Mouse (Mus musculus): Measurements from ENCODE around the gene Tmem219. TPM values are rescaled to one million over a fixed set of nuclear protein-coding genes. Genes with fewer than 3 reads are reported as not detected.

Gene Tmem219
- polyA plus RNA-seq, 1 experiment from 2014 or later, result 51.9 TPM

- Histone ChIP-seq H3K4me3 (replicated peaks; ENCODE audit: low read depth, low read length) (no peak overlapping the region), H3K9me3 (replicated peaks; ENCODE audit: low read length) (no peaks in the 10 kb centered on the region), H3K4me2 (ENCODE audit: low read length) (no peak overlapping the region), H3K4me1 (replicated peaks; ENCODE audit: insufficient read depth, low read length) (no peaks in the 10 kb centered on the region), H3K27me3 (ENCODE audit: insufficient read depth, low read length) (no peaks in the 10 kb centered on the region), H3K9ac (ENCODE audit: low read depth, low read length) (no peak overlapping the region), H3K36me3 (ENCODE audit: insufficient read depth, low read length) (peaks cover 92% of the 10 kb centered on the region), H3K27ac (no peak overlapping the region)
- 98% methylated on average over 2 of the region's 2 CpGs for WGBS
- no peak for DNase-seq (ENCODE audit: low spot score)
- TF ChIP-seq CTCF (IDR thresholded peaks at IDR 0.05; ENCODE audit: low read depth), result no peak
- no peak; the same call in 1 of the 2 replicates for ATAC-seq (replicated peaks; ENCODE audit: low FRiP score, low read depth)
These were observed 52.2 kb downstream of the Tmem219 start for GRCm38 (mm10) chr7:126870520-126870891.

DNA sequence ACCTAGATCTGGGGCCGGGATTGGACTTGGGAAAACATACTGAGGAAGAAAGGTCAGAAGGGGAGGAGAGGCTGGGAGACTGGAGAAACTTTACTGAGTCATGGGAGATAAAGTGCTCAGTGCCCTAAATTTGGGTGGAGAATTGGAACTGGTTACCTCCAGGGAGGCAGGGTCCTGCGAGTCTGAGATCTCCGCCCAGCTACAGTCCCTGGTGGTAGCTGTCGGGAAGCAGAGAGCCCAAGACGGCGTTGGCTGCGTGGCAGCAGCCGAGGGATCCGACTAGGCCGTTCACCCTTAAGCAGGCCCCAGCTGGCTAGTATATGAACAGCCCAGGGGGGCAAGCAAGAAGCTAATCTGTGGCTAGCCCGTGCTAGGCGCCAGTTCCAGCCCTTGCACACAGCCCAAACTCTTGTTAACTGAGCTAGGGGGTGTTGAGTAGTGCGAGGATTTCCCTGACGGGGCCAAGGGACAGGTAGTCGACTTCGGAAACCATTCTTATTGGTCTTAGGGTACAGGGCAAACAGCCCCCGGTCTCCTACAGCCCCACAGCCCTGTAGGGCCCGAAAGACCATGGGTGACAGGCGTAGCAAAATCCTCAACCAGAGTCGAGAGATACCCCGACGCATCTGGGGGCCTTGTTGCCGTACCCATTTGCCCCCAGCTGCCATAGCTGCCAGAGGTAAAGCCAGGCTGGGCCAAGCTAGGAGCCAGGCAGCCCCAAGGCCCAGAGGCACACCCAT is 52.8 kb downstream of the Tmem219 start:
- H3K4me1 ChIP-seq (replicated peaks; ENCODE audit: insufficient read depth, low read length), result no peaks in the 10 kb centered on the region
- peaks cover 91% of the 10 kb centered on the region for H3K36me3 ChIP-seq (ENCODE audit: insufficient read depth, low read length)
- no peak overlapping the region for H3K4me2 ChIP-seq (ENCODE audit: low read length)
- no peak overlapping the region for H3K27ac ChIP-seq
- no peaks in the 10 kb centered on the region for H3K27me3 ChIP-seq (ENCODE audit: insufficient read depth, low read length)
- no peak for DNase-seq (ENCODE audit: low spot score)
- WGBS, result 89% methylated on average over 23 of the region's 23 CpGs
- ATAC-seq (replicated peaks; ENCODE audit: low FRiP score, low read depth), result no peak
- H3K9ac ChIP-seq (ENCODE audit: low read depth, low read length), result no peak overlapping the region
- H3K9me3 ChIP-seq (replicated peaks; ENCODE audit: low read length), result no peaks in the 10 kb centered on the region
- no peak overlapping the region for H3K4me3 ChIP-seq (replicated peaks; ENCODE audit: low read depth, low read length)
- no peak for TF ChIP-seq CTCF (IDR thresholded peaks at IDR 0.05; ENCODE audit: low read depth)

- Histone ChIP-seq H3K27me3 (ENCODE audit: insufficient read depth, low read length) (no peaks in the 10 kb centered on the region), H3K36me3 (ENCODE audit: insufficient read depth, low read length) (peaks cover 80% of the 10 kb centered on the region), H3K27ac (no peak overlapping the region), H3K9me3 (replicated peaks; ENCODE audit: low read length) (no peaks in the 10 kb centered on the region), H3K4me3 (replicated peaks; ENCODE audit: low read depth, low read length) (no peak overlapping the region), H3K4me1 (replicated peaks; ENCODE audit: insufficient read depth, low read length) (peaks cover 3% of the 10 kb centered on the region; the same call in 1 of the 2 replicates), H3K4me2 (ENCODE audit: low read length) (no peak overlapping the region), H3K9ac (ENCODE audit: low read depth, low read length) (no peak overlapping the region)
- ATAC-seq (replicated peaks; ENCODE audit: low FRiP score, low read depth), result no peak
- TF ChIP-seq CTCF (IDR thresholded peaks at IDR 0.05; ENCODE audit: low read depth), result no peak
- 88% methylated on average over 12 of the region's 12 CpGs for WGBS
- no peak for DNase-seq (ENCODE audit: low spot score)
These were observed 54.7 kb downstream of the Tmem219 start for GRCm38 (mm10) chr7:126868003-126868402.

- no peak for TF ChIP-seq CTCF (IDR thresholded peaks at IDR 0.05; ENCODE audit: low read depth)
- ATAC-seq (replicated peaks; ENCODE audit: low FRiP score, low read depth), result no peak
- Histone ChIP-seq H3K4me2 (ENCODE audit: low read length) (no peak overlapping the region), H3K27me3 (ENCODE audit: insufficient read depth, low read length) (no peaks in the 10 kb centered on the region), H3K4me3 (replicated peaks; ENCODE audit: low read depth, low read length) (no peak overlapping the region), H3K4me1 (replicated peaks; ENCODE audit: insufficient read depth, low read length) (peaks cover 8% of the 10 kb centered on the region; the same call in 1 of the 2 replicates), H3K27ac (no peak overlapping the region), H3K9me3 (replicated peaks; ENCODE audit: low read length) (no peaks in the 10 kb centered on the region), H3K36me3 (ENCODE audit: insufficient read depth, low read length) (peaks cover 75% of the 10 kb centered on the region), H3K9ac (ENCODE audit: low read depth, low read length) (no peak overlapping the region)
- DNase-seq (ENCODE audit: low spot score), result no peak
- 96% methylated on average over 2 of the region's 2 CpGs for WGBS
These were observed 55.2 kb downstream of the Tmem219 start for GRCm38 (mm10) chr7:126867534-126867933.

DNA sequence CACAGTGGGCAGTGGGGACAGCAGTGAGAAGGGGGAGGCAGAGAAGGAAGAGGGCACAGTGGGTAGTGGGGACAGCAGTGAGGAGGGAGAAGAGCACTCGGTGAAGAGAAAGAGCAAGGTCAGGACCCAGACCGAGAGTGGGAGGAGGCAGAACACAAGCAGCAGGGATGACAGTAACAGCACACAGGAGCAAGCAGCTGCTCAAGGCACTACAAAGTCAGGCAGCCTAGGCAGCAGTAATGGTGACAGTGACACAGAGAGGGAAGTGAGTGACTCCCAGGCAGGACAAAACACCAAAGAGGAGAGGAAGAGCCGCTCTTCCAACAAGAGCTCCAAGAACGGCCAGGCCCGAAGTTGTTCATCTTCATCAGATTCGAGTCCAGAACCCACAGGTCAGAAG is 58.9 kb downstream of the Tmem219 start:
- Histone ChIP-seq H3K4me1 (replicated peaks; ENCODE audit: insufficient read depth, low read length) (peaks cover 8% of the 10 kb centered on the region; the same call in 1 of the 2 replicates), H3K4me3 (replicated peaks; ENCODE audit: low read depth, low read length) (no peak overlapping the region), H3K27ac (no peak overlapping the region), H3K9me3 (replicated peaks; ENCODE audit: low read length) (no peaks in the 10 kb centered on the region), H3K36me3 (ENCODE audit: insufficient read depth, low read length) (peaks cover 41% of the 10 kb centered on the region), H3K9ac (ENCODE audit: low read depth, low read length) (peak overlapping the region; percentile 35), H3K4me2 (ENCODE audit: low read length) (peak overlapping the region; percentile 76), H3K27me3 (ENCODE audit: insufficient read depth, low read length) (no peaks in the 10 kb centered on the region)
- 47% methylated on average over 6 of the region's 6 CpGs for WGBS
- ATAC-seq (replicated peaks; ENCODE audit: low FRiP score, low read depth), result no peak
- no peak for TF ChIP-seq CTCF (IDR thresholded peaks at IDR 0.05; ENCODE audit: low read depth)
- DNase-seq (ENCODE audit: low spot score), result peak; percentile 19

DNA sequence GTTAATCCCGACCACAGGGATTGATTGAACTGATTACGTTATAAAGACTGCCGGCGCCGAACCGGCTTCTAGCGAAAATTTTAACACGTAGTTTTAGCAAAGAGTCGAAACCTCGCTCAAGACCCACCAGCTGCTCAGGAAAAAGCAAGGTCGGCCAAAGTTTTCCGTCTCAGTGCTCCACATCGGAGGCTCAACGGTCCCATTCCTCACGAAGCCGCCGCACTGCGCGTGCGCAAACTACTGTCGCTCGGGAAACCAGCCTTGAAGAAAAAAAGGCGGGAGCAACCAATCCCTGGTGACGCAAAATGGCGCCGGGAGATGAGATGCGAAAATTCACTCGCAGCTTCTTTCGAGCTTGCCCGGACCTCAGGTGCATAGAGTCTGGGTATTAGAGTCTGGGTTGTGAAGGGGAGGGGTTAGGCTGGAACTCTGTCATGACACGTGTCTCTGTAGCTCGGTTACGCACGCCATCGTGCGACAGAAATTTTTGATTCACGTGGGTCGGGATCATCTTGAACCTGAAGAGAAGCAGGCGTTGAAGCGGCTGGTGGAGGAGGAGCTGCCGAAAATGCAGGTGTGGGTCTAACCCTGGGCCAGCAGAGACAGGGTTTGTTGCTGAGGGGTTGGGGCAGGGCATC is 60.5 kb downstream of the Tmem219 start, which contains the start of gene Ino80e:
Ino80e (minus strand) TSS at position 231 of the 638 bp plus-strand sequence.
- H3K36me3 ChIP-seq (ENCODE audit: insufficient read depth, low read length), result peaks cover 32% of the 10 kb centered on the region
- peak within 1 kb of the TSS; percentile 76 for H3K4me2 ChIP-seq (ENCODE audit: low read length)
- H3K4me3 ChIP-seq (replicated peaks; ENCODE audit: low read depth, low read length), result peak within 1 kb of the TSS; percentile 51
- under 1% methylated on average over 41 of the region's 41 CpGs for WGBS
- H3K27ac ChIP-seq, result peak within 1 kb of the TSS; percentile 70
- peak; percentile 98 for DNase-seq (ENCODE audit: low spot score)
- peak within 1 kb of the TSS; percentile 61 for H3K9ac ChIP-seq (ENCODE audit: low read depth, low read length)
- no peak for TF ChIP-seq CTCF (IDR thresholded peaks at IDR 0.05; ENCODE audit: low read depth)
- no peaks in the 10 kb centered on the region for H3K9me3 ChIP-seq (replicated peaks; ENCODE audit: low read length)
- no peaks in the 10 kb centered on the region for H3K27me3 ChIP-seq (ENCODE audit: insufficient read depth, low read length)
- ATAC-seq (replicated peaks; ENCODE audit: low FRiP score, low read depth), result peak; percentile 68
- H3K4me1 ChIP-seq (replicated peaks; ENCODE audit: insufficient read depth, low read length), result peaks cover 8% of the 10 kb centered on the region; the same call in 1 of the 2 replicates
